Mouse (Mus musculus) bone marrow macrophage, adult 2 months (primary cell): Measurements from ENCODE around the gene Grin2c. TPM values are rescaled to one million over a fixed set of nuclear protein-coding genes. Genes with fewer than 3 reads are reported as not detected.

Experiments used
- H3K27ac ChIP-seq: 2 replicates; pipeline ENCODE4 v1.5.1; 2012; ENCODE audit warnings: low read depth, low read length; ENCODE audit not compliant: insufficient read depth
- H3K4me1 ChIP-seq: 2 replicates; pipeline ENCODE4 v1.6.1; 2012; ENCODE audit warnings: low read length; ENCODE audit not compliant: control insufficient read depth, insufficient read depth
- H3K4me3 ChIP-seq: 2 replicates; pipeline ENCODE4 v1.5.1; 2012; ENCODE audit warnings: mild to moderate bottlenecking, low read length, moderate library complexity; ENCODE audit not compliant: insufficient read depth
- CTCF ChIP-seq: IDR thresholded peaks from 2 replicates; pipeline ENCODE4 v1.5.1; 2012; ENCODE audit warnings: low read depth, mild to moderate bottlenecking, low read length, moderate library complexity
- POLR2A ChIP-seq: IDR thresholded peaks from 2 replicates; pipeline ENCODE4 v1.6.1; 2012; ENCODE audit warnings: mild to moderate bottlenecking, low read depth, low read length, borderline replicate concordance
- polyA plus RNA-seq: library from polyadenylated mRNA; stranded (reverse); fragments of >200 nt; gene quantifications from 2 replicates; pipeline ENCODE4 v1.2.4, GENCODE M21; 2012; ENCODE audit not compliant: missing spikeins, insufficient read depth, insufficient read length

Gene Grin2c
- polyA plus RNA-seq, 1 experiment = not detected

DNA sequence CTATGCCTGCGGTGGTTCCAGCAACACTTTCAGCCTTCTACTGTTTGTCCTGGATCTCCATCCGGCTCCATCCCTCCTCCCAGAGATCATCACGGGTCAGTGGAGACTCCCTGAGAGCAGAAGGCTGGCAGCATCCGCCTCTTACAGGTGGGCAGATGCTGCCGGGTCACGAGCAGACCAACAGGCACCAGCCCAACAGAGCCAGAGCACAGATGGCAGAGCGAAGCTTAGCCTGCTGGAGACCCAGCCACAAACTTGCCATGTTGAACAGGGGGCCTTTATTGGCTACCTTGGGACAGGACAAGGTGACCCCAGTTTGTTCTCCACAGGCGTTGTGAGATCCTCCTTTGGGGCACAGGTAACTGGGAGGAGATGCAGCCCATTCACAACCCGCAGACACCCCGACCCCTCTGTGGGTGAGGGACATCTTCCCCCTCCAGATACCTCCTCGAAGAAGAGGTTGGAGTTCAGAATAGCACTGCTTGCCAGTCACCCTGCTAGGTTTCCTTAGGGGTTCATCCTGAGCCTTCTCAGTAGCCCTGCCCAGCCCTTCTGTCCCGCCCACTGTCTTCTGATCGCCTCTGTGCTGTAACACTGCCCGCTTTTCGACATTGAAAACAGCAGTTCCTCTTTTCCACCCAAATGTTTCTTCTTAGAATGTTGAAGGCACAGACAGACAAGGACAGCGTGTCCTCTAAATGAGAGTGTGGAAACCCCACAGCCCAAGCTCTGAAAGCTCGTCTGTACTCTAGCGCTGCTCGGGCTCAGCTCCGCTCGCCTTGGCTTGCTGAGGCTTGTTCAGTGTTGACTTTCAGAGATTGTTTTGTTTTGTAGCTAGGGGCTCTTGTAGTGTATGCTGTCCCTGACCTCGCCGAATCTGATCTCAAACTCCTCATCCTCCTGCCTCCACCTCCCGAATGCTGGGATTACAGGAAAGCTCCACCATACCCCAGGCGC lies 58.0 kb downstream of the Grin2c start:
- TF ChIP-seq POLR2A (no peak), CTCF (no peak)
- H3K27ac ChIP-seq = peak overlapping the region; percentile 63
- H3K4me3 ChIP-seq = no peak overlapping the region
- peaks cover 13% of the 10 kb centered on the region for H3K4me1 ChIP-seq

DNA sequence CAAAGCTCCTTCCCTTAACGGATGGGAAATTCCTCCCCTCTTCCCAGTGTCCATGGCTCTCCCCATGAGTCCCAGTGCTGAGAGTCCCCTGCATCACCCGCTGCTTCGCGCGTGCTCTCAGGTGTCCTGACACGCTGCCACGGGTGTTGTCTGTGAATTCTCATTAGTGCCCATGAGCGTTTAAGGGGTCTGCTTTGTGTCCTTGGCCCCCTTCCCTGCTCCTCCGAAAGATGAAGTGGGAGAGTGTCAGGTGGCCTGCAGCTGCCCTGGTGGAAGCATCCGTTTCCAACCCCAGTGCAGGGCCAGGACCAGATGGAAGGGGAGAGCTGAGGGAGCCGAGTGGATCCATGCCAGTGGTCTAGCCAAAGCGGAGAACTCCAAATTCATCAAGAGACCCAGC lies 58.9 kb downstream of the Grin2c start:
- TF ChIP-seq POLR2A = no peak
- no peak for TF ChIP-seq CTCF
- Histone ChIP-seq H3K4me1 (peaks cover 13% of the 10 kb centered on the region), H3K4me3 (no peak overlapping the region), H3K27ac (no peak overlapping the region)

DNA sequence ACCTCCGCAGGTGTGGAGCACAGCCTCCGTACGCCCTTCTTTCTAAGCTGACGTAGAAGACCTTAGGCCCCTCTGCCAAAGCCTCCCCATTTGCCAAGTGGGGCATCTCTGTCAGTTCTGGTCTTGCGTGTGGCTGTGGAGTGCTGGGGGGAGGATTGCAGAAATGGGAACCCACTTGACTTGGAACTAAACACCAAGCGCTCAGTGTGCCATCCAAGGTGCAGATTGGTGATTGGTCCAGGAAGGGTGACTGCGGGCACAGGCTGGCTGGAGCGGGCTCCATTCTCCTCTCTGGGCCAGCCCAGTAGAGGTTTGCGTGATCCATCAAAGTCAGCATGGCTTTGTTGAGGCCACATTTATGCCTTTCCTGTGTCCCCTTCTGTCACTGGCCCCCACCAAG lies 64.3 kb downstream of the Grin2c start:
- H3K27ac ChIP-seq = no peak overlapping the region
- H3K4me1 ChIP-seq = peaks cover 21% of the 10 kb centered on the region
- TF ChIP-seq POLR2A = no peak
- TF ChIP-seq CTCF = no peak
- no peak overlapping the region for H3K4me3 ChIP-seq

DNA sequence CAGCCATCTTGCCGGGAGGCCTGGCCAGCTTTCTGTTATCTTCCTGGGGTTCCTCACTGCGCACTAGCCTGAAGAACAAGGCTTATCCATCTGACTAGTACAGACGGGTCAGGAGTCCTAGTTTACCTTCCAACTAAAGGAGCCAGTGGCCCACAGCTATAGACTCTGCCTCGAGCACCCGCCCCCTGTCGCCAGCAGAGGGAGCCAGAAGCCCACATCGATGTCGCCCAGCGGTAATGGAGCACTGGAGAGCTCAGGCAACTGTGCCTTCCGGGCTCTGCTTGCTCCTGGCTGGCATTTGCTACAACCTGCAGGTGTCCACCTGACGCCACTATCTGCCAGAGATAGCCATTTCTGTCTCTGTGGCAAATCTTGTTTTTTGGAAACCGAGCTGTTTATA lies 64.7 kb downstream of the Grin2c start:
- no peak overlapping the region for H3K4me3 ChIP-seq
- TF ChIP-seq POLR2A = no peak
- peak; percentile 54; the same call in 1 of the 2 replicates for TF ChIP-seq CTCF

DNA sequence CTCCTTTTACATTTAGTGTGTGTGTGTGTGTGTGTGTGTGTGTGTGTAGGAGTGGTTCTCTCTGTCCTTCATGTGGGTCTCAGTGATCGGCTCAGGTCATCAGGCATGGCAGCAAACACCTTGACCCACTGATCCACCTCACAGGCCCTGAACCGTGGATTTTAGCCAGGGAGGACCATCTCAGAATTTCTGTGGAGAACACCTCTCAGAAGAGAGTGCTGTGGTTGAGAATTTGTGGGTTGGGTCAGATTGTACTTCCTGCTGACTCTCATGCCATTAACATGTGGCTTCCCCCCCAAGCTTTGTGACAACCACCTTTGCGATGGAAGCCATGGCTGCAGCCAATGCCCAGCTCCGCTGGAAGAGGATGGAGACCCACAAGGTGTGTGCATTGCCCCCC lies 66.5 kb downstream of the Grin2c start:
- TF ChIP-seq POLR2A (no peak), CTCF (no peak)
- no peak overlapping the region for H3K27ac ChIP-seq
- H3K4me1 ChIP-seq = peaks cover 22% of the 10 kb centered on the region
- no peak overlapping the region for H3K4me3 ChIP-seq

More for the DNA sequence above, 64.7 kb downstream of the Grin2c start:
- no peak overlapping the region for H3K27ac ChIP-seq
- peaks cover 22% of the 10 kb centered on the region for H3K4me1 ChIP-seq

Other genes with a start within 250 kb of the Grin2c start
- 28.8 and 32.2 TPM in 2 replicates for gene Cd300ld4, start 240.2 kb downstream of the Grin2c start, polyA plus RNA-seq
- gene Cd300ld5, start 229.5 kb downstream of the Grin2c start, polyA plus RNA-seq = 16.3 and 17.2 TPM in 2 replicates
- gene Cd300ld3, start 218.8 kb downstream of the Grin2c start, polyA plus RNA-seq = 542 and 670 TPM in 2 replicates
- 10.0 and 11.1 TPM in 2 replicates for gene Cd300e, start 205.1 kb downstream of the Grin2c start, polyA plus RNA-seq
- gene Rab37, start 175.8 kb downstream of the Grin2c start, polyA plus RNA-seq = not detected in 2 replicates
- gene Cd300lf, start 133.3 kb downstream of the Grin2c start, polyA plus RNA-seq = 1.9 and 2.9 TPM in 2 replicates
- gene Slc9a3r1, start 103.9 kb downstream of the Grin2c start, polyA plus RNA-seq = 76.2 and 78.8 TPM in 2 replicates
- 40.2 and 42.7 TPM in 2 replicates for gene Tmem104, start 79.8 kb downstream of the Grin2c start, polyA plus RNA-seq
- gene Nat9, start 79.4 kb downstream of the Grin2c start, polyA plus RNA-seq = 23.5 and 24.0 TPM in 2 replicates
- gene Fdxr, start 9.8 kb upstream of the Grin2c start, polyA plus RNA-seq = 7.8 and 9.6 TPM in 2 replicates
- 1.5 and 1.9 TPM in 2 replicates for gene Fads6, start 30.4 kb upstream of the Grin2c start, polyA plus RNA-seq
- not detected in 2 replicates for gene Otop2, start 39.9 kb upstream of the Grin2c start, polyA plus RNA-seq
- not detected in 2 replicates for gene Ush1g, start 54.8 kb upstream of the Grin2c start, polyA plus RNA-seq
- gene Otop3, start 67.5 kb upstream of the Grin2c start, polyA plus RNA-seq = not detected in 2 replicates
- gene Hid1, start 100.5 kb upstream of the Grin2c start, polyA plus RNA-seq = 0.78 TPM in 1 of 2 replicates, not detected in the other
- gene Cdr2l, start 114.7 kb upstream of the Grin2c start, polyA plus RNA-seq = 0.15 and 0.64 TPM in 2 replicates
- 38.2 and 49.0 TPM in 2 replicates for gene Mrpl58, start 136.5 kb upstream of the Grin2c start, polyA plus RNA-seq
- gene Atp5h, start 152.7 kb upstream of the Grin2c start, polyA plus RNA-seq = 393 and 435 TPM in 2 replicates
- gene Kctd2, start 152.9 kb upstream of the Grin2c start, polyA plus RNA-seq = 27.0 and 28.0 TPM in 2 replicates
- not detected in 2 replicates for gene Trim80, start 173.3 kb upstream of the Grin2c start, polyA plus RNA-seq
- not detected in 2 replicates for gene Slc16a5, start 195.2 kb upstream of the Grin2c start, polyA plus RNA-seq
- gene Armc7, start 208.4 kb upstream of the Grin2c start, polyA plus RNA-seq = 31.1 and 35.2 TPM in 2 replicates
- 66.3 and 79.3 TPM in 2 replicates for gene Nt5c, start 224.6 kb upstream of the Grin2c start, polyA plus RNA-seq
- gene Jpt1, start 247.1 kb upstream of the Grin2c start, polyA plus RNA-seq = 166 and 168 TPM in 2 replicates